Mouse (Mus musculus) kidney, adult 2 months (tissue): ENCODE results near the gene Rprd2. TPM values are rescaled to one million over a fixed set of nuclear protein-coding genes. Genes with fewer than 3 reads are reported as not detected.
"Not testable (repeated sequence)": the region's sequence is repeated elsewhere in the genome, so short reads cannot be mapped to it uniquely, and the experiment has no call there.

Source experiments
- DNase-seq: peaks from one replicate; pipeline ENCODE4 v3.0.0; 2021
- H3K27ac ChIP-seq: fragments of 200-500 bp; 2 replicates; pipeline ENCODE4 v1.5.1; 2012; ENCODE audit warnings: low read depth, low read length, control low read depth, inconsistent platforms; ENCODE audit not compliant: insufficient read depth
- H3K27me3 ChIP-seq: fragments of 200-500 bp; replicated peaks from 2 replicates; pipeline ENCODE4 v1.6.1; 2012; ENCODE audit warnings: mild to moderate bottlenecking, moderate library complexity, low read length, inconsistent platforms; ENCODE audit not compliant: control insufficient read depth, insufficient read depth
- H3K36me3 ChIP-seq: fragments of 200-500 bp; 2 replicates; pipeline ENCODE4 v1.6.1; 2012; ENCODE audit warnings: mild to moderate bottlenecking, moderate library complexity, low read length, inconsistent platforms; ENCODE audit not compliant: control insufficient read depth, insufficient read depth
- H3K4me1 ChIP-seq: fragments of 200-500 bp; 2 replicates; pipeline ENCODE4 v1.6.1; 2011; ENCODE audit warnings: low read length; ENCODE audit not compliant: control insufficient read depth, insufficient read depth
- H3K4me3 ChIP-seq: fragments of 200-500 bp; 2 replicates; pipeline ENCODE4 v1.5.1; 2011; ENCODE audit warnings: mild to moderate bottlenecking, low read depth, low read length, control low read depth; ENCODE audit not compliant: insufficient read depth
- CTCF ChIP-seq: fragments of 200-500 bp; conservative IDR thresholded peaks from 2 replicates; pipeline ENCODE4 v1.5.1; 2011; ENCODE audit warnings: low read depth, mild to moderate bottlenecking, control low read depth, low read length, moderate library complexity, mixed read lengths; ENCODE audit not compliant: insufficient read depth, insufficient read length
- POLR2A ChIP-seq: fragments of 200-500 bp; IDR thresholded peaks from one replicate; pipeline ENCODE4 v1.6.1; 2011; ENCODE audit warnings: low read depth, low read length, control low read depth
- WGBS: fragments of 180-500 bp; shearing (Covaris S2); methylation state at CpG from one replicate; pipeline ENCODE4 v1.1.7; 2018; 5-methylcytosine and 5-hydroxymethylcytosine counted together
- polyA plus RNA-seq: library from polyadenylated mRNA; depleted of rRNA; stranded (reverse); fragments of >200 nt; gene quantifications from 2 replicates; pipeline ENCODE4 v1.2.3, GENCODE M21; 2012

Rprd2 gene
- polyA plus RNA-seq, 1 experiment: 13.9 TPM

- Histone ChIP-seq H3K4me1 (peaks cover 11% of the 10 kb centered on the region; the same call in 1 of the 2 replicates), H3K4me3 (no peak overlapping the region), H3K36me3 (no peaks in the 10 kb centered on the region; the same call in 1 of the 2 replicates), H3K27me3 (no peaks in the 10 kb centered on the region), H3K27ac (no peak overlapping the region)
- DNase-seq: no peak
- TF ChIP-seq POLR2A (no peak), CTCF (peak; percentile 47)
- WGBS: 62% methylated on average over 10 of the region's 10 CpGs
Measured at GRCm38 (mm10) chr3:95861216-95861615, 42.6 kb upstream of the Rprd2 start.

GRCm38 (mm10) chr3:95860323-95860722, 41.7 kb upstream of the Rprd2 start:
- Histone ChIP-seq H3K4me1 (peaks cover 5% of the 10 kb centered on the region; the same call in 1 of the 2 replicates), H3K4me3 (no peak overlapping the region), H3K27me3 (no peaks in the 10 kb centered on the region), H3K27ac (no peak overlapping the region), H3K36me3 (no peaks in the 10 kb centered on the region; the same call in 1 of the 2 replicates)
- TF ChIP-seq POLR2A (no peak), CTCF (0 out of 2 replicates have a peak, but pooled peaks have one; percentile 20)
- no peak for DNase-seq
- WGBS: 80% methylated on average over 3 of the region's 3 CpGs

- H3K4me1 ChIP-seq, H3K4me3 ChIP-seq, H3K27ac ChIP-seq, H3K27me3 ChIP-seq, H3K36me3 ChIP-seq, DNase-seq: not testable (repeated sequence)
- WGBS: 63% methylated on average over 3 of the region's 3 CpGs
Measured at GRCm38 (mm10) chr3:95858278-95858677, 39.6 kb upstream of the Rprd2 start.

DNA sequence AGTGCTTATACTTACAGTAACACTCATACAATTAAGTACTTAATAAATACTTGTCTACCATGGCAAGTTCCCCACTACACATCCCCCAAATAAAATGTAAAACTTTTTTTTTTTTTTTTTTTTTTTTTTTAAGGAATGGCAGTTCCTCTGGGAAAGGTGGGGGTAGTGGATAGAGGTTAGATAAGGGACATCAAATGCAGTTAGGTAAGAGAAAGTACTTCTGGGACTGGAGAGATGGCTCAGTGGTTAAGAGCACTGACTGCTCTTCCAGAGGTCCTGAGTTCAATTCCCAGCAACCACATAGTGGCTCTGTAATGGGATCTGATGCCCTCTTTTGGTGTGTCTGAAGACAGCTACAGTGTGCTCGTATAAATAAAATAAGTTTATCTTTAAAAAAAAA, 38.4 kb upstream of the Rprd2 start:
- not testable (repeated sequence) for H3K36me3 ChIP-seq, H3K27ac ChIP-seq, H3K27me3 ChIP-seq, H3K4me1 ChIP-seq, DNase-seq, H3K4me3 ChIP-seq
- WGBS: 88% methylated on average over 1 of the region's 1 CpGs

DNA sequence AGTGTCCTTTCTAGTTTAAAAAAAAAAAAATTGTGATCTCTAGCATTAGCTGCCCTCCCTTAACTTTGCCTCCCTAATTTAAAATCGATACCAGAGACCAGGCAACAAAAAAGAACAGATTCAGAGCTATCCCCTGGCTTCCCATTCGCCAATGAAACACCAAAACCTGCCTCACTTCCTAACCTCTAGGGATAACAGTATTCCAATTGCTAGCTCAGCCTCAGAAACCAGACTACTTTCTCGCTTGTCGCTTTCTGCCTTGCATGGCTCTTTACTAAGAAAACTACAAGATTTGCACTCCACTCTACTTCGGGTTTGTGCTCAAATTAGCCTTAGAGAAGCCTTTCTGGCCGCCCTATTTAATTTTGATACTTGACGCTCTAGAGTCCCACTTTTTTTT, 37.5 kb upstream of the Rprd2 start:
- DNase-seq: no peak
- Histone ChIP-seq H3K27me3 (no peaks in the 10 kb centered on the region), H3K36me3 (peaks cover 2% of the 10 kb centered on the region; the same call in 1 of the 2 replicates), H3K4me3 (peak overlapping the region; percentile 90; the same call in 1 of the 2 replicates), H3K27ac (peak overlapping the region; percentile 68), H3K4me1 (no peaks in the 10 kb centered on the region)
- WGBS: 26% methylated on average over 7 of the region's 7 CpGs
- no peak for TF ChIP-seq POLR2A
- TF ChIP-seq CTCF: no peak

- DNase-seq: peak; percentile 98
- H3K27me3 ChIP-seq: no peaks in the 10 kb centered on the region
- TF ChIP-seq POLR2A (peak; percentile 61), CTCF (no peak)
- peak within 1 kb of the TSS; percentile 90 for H3K4me3 ChIP-seq
- peak within 1 kb of the TSS; percentile 68 for H3K27ac ChIP-seq
- H3K4me1 ChIP-seq: no peaks in the 10 kb centered on the region
- WGBS: under 1% methylated on average over 56 of the region's 56 CpGs
- H3K36me3 ChIP-seq: peaks cover 2% of the 10 kb centered on the region; the same call in 1 of the 2 replicates
Measured at GRCm38 (mm10) chr3:95855502-95856089, 36.9 kb upstream of the Rprd2 start, which contains the start of gene Prpf3. Gene Prpf3 (minus strand): TSS chr3:95855885.

GRCm38 (mm10) chr3:95851317-95851716, 32.7 kb upstream of the Rprd2 start:
- WGBS: 93% methylated on average over 8 of the region's 8 CpGs
- no peaks in the 10 kb centered on the region for H3K27me3 ChIP-seq
- no peak overlapping the region for H3K4me3 ChIP-seq
- TF ChIP-seq CTCF: no peak
- no peak for TF ChIP-seq POLR2A
- H3K36me3 ChIP-seq: peaks cover 13% of the 10 kb centered on the region
- no peaks in the 10 kb centered on the region for H3K4me1 ChIP-seq
- DNase-seq: no peak
- H3K27ac ChIP-seq: no peak overlapping the region
